Mouse (Mus musculus): ENCODE results near the gene Osbpl9. TPM values are rescaled to one million over a fixed set of nuclear protein-coding genes. Genes with fewer than 3 reads are reported as not detected.

Osbpl9 gene
- polyA plus RNA-seq (2015; fragmentation: Nextera tagmentation; extraction: Ambion mirVana), result 31.8 and 34.4 TPM in 2 replicates

GRCm38 (mm10) chr4:109201582-109202424, at the start of gene Osbpl9:
Gene Osbpl9, minus strand, starts transcription at chr4:109202272.

GRCm38 (mm10) chr4:109234185-109234584, 32.1 kb upstream of the Osbpl9 start, which contains the start of gene Calr4:
Gene Calr4, plus strand, starts transcription at chr4:109234485.

MicroRNAs within 50 kb of the gene (microRNA counts, 519-probe panel; counts per million panel counts)
- 88.3 counts per million for microRNA mmu-miR-761

Other genes with a start within 250 kb of the Osbpl9 start
- 31.7 and 34.6 TPM in 2 replicates for gene Nrd1, start 201.6 kb downstream of the Osbpl9 start, polyA plus RNA-seq (2015; fragmentation: Nextera tagmentation; extraction: Ambion mirVana)
- gene Calr4, start 32.2 kb upstream of the Osbpl9 start, polyA plus RNA-seq (2015; fragmentation: Nextera tagmentation; extraction: Ambion mirVana), result 0.13 and 0.23 TPM in 2 replicates
- gene Eps15, start 78.0 kb upstream of the Osbpl9 start, polyA plus RNA-seq (2015; fragmentation: Nextera tagmentation; extraction: Ambion mirVana), result 45.8 and 51.2 TPM in 2 replicates
- 8.5 and 10.0 TPM in 2 replicates for gene Ttc39a, start 204.4 kb upstream of the Osbpl9 start, polyA plus RNA-seq (2015; fragmentation: Nextera tagmentation; extraction: Ambion mirVana)

Data from spleen, postnatal 0 days (tissue).